Mouse (Mus musculus) MEL (cell line): Measurements from ENCODE around the gene Gm20388.

ENCODE experiments used
- CHD1 ChIP-seq: IDR thresholded peaks from 2 replicates; pipeline ENCODE4 v1.6.1; 2012; ENCODE audit warnings: low read depth, mild to moderate bottlenecking, inconsistent platforms, low read length, improper control_type of control experiment
- CTCF ChIP-seq, 3 experiments: IDR thresholded peaks in 2 of 3; conservative IDR thresholded peaks in 1 of 3; 2 replicates each; pipeline ENCODE4 v1.5.1; 2011 to 2012; ENCODE audit warnings: low read length in 3 of 3, low read depth in 2 of 3, mild to moderate bottlenecking in 2 of 3, improper control_type of control experiment in 1 of 3, inconsistent platforms in 1 of 3, mixed read lengths in 1 of 3, moderate library complexity in 1 of 3; ENCODE audit not compliant: control insufficient read depth in 1 of 3, insufficient read depth in 1 of 3, poor library complexity in 1 of 3, severe bottlenecking in 1 of 3
- EP300 ChIP-seq, 2 experiments: IDR thresholded peaks; 2 replicates each; pipeline ENCODE4 v1.6.1; 2011; ENCODE audit warnings: improper control_type of control experiment in 2 of 2, low read length in 2 of 2, low read depth in 1 of 2, mild to moderate bottlenecking in 1 of 2
- MAFK ChIP-seq: IDR thresholded peaks from 2 replicates; pipeline ENCODE4 v1.6.1; 2011; ENCODE audit warnings: low read depth, mild to moderate bottlenecking, low read length, improper control_type of control experiment, borderline replicate concordance
- MAX ChIP-seq: IDR thresholded peaks from 2 replicates; pipeline ENCODE4 v1.6.1; 2011; ENCODE audit warnings: low read length, improper control_type of control experiment
- POLR2A ChIP-seq, 2 experiments: IDR thresholded peaks; 2 replicates each; pipeline ENCODE4 v1.6.1; 2011 to 2012; ENCODE audit warnings: low read length in 2 of 2, mild to moderate bottlenecking in 2 of 2, control low read depth in 1 of 2, improper control_type of control experiment in 1 of 2, low read depth in 1 of 2, moderate library complexity in 1 of 2; ENCODE audit not compliant: control insufficient read depth in 1 of 2, insufficient read depth in 1 of 2, poor library complexity in 1 of 2
- POLR2AphosphoS2 ChIP-seq: IDR thresholded peaks from 2 replicates; pipeline ENCODE4 v1.6.1; 2011; ENCODE audit warnings: low read length, improper control_type of control experiment
- POLR2AphosphoS5 ChIP-seq: IDR thresholded peaks from 2 replicates; pipeline ENCODE4 v1.6.1; 2012; ENCODE audit warnings: low read depth, borderline replicate concordance, mild to moderate bottlenecking, inconsistent platforms, low read length, moderate library complexity, mixed read lengths
- RAD21 ChIP-seq: IDR thresholded peaks from 2 replicates; pipeline ENCODE4 v1.6.1; 2011; ENCODE audit warnings: mild to moderate bottlenecking, low read depth, low read length, improper control_type of control experiment
- RCOR1 ChIP-seq: IDR thresholded peaks from 2 replicates; pipeline ENCODE4 v1.6.1; 2012; ENCODE audit warnings: low read depth, mild to moderate bottlenecking, inconsistent platforms, low read length, improper control_type of control experiment
- ZKSCAN1 ChIP-seq: IDR thresholded peaks from 2 replicates; pipeline ENCODE4 v1.6.1; 2012; ENCODE audit warnings: low read depth, mild to moderate bottlenecking, inconsistent platforms, low read length, improper control_type of control experiment, moderate library complexity

DNA sequence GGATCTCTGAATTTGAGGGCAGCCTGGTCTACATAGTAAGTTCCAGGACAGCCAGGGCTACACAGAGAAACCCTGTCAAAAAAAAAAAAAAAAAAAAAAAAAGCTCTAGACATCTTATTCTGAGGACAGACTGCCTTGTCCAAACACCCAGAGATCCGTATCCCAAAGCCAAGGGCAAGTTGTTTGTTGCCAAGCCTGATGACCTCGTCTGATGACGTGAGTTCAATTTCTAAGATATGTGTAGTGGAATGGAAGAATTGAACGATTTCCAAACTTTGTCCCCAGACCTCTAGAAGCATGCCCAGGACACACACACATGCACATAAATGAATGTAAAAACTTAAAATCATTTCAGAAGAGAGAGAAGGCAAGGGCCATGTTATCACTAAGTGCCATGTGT, 155.6 kb downstream of the Gm20388 start:
- TF ChIP-seq CTCF (IDR thresholded peaks at IDR 0.05 in 2 of 3, conservative IDR thresholded peaks at IDR 0.05 in 1 of 3; ENCODE audit: control insufficient read depth in 1 of 3, insufficient read depth in 1 of 3, low read depth in 2 of 3, low read length in 3 of 3, poor library complexity in 1 of 3, severe bottlenecking in 1 of 3) (no peak), RCOR1 (no peak), MAFK (no peak), RAD21 (no peak), POLR2A (IDR thresholded peaks at IDR 0.05; ENCODE audit: control insufficient read depth in 1 of 2, insufficient read depth in 1 of 2, low read depth in 1 of 2, low read length in 2 of 2, poor library complexity in 1 of 2) (no peak), CHD1 (no peak), MAX (no peak), POLR2AphosphoS2 (no peak), ZKSCAN1 (no peak), EP300 (IDR thresholded peaks at IDR 0.05; ENCODE audit: low read depth in 1 of 2, low read length in 2 of 2) (no peak), POLR2AphosphoS5 (no peak)
